Mouse (Mus musculus): ENCODE data around the gene Aoc1.

DNA sequence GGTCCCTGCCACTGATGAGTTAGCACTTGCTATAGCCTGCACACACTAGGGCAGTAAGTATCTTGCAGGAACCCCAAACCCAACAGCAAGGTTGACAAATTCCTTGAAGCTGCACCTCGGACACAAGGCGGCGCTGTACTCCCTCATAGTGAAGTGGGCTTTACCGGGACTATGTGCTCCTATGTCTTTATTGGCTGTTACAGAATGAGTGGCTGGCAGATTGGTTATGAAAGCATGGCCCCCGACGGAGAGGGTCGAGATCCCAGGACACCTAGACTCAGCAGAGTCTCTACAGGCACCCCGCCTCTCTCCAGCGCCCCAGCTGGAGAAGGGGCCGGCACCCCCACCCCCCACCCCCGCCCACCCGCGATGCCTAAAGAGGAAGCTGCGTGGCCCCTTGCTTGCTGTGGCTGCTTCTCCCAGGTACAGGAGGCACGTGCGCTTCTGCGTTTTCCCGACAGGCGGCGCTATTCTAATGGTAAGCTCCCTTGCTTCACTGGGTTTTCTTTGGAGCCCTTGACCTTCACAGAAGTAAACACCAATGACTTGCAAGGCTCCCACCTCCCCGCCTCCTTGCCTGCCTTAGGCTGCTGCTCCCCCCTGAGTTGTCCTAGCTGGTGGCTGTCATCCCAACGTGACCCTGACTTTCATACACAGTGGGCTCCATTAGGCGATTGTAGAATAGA is 12.4 kb upstream of the Aoc1 start:
- TF ChIP-seq CTCF (IDR thresholded peaks at IDR 0.05; ENCODE audit: low read depth), result peak; percentile 83
- TF ChIP-seq EP300 (optimal IDR thresholded peaks at IDR 0.05), result no peak
